Mouse (Mus musculus) testis, adult 2 months (tissue): Measurements from ENCODE around the gene Ugt1a7c. TPM values are rescaled to one million over a fixed set of nuclear protein-coding genes. Genes with fewer than 3 reads are reported as not detected.
"Not testable (repeated sequence)": the region's sequence is repeated elsewhere in the genome, so short reads cannot be mapped to it uniquely, and the experiment has no call there.

Experiments used
- H3K27ac ChIP-seq: fragments of 200-500 bp; 2 replicates; pipeline ENCODE4 v1.5.1; 2012; ENCODE audit warnings: low read depth, low read length; ENCODE audit not compliant: control insufficient read depth, insufficient read depth
- H3K27me3 ChIP-seq: fragments of 200-500 bp; 2 replicates; pipeline ENCODE4 v1.6.1; 2012; ENCODE audit warnings: mild to moderate bottlenecking, low read length, moderate library complexity; ENCODE audit not compliant: control insufficient read depth, insufficient read depth
- H3K36me3 ChIP-seq: fragments of 200-500 bp; 2 replicates; pipeline ENCODE4 v1.6.1; 2012; ENCODE audit warnings: mild to moderate bottlenecking, low read length; ENCODE audit not compliant: control insufficient read depth, insufficient read depth
- H3K4me1 ChIP-seq: fragments of 200-500 bp; 2 replicates; pipeline ENCODE4 v1.6.1; 2012; ENCODE audit warnings: low read length; ENCODE audit not compliant: control insufficient read depth, insufficient read depth
- H3K4me3 ChIP-seq: fragments of 200-500 bp; 2 replicates; pipeline ENCODE4 v1.5.1; 2012; ENCODE audit warnings: low read depth, mild to moderate bottlenecking, low read length, moderate library complexity, mixed read lengths; ENCODE audit not compliant: control insufficient read depth
- CTCF ChIP-seq: fragments of 200-500 bp; IDR thresholded peaks from 2 replicates; pipeline ENCODE4 v1.5.1; 2012; ENCODE audit warnings: low read depth, mild to moderate bottlenecking, inconsistent platforms, low read length, moderate library complexity; ENCODE audit not compliant: control insufficient read depth, insufficient read depth, insufficient replicate concordance
- POLR2A ChIP-seq: fragments of 200-500 bp; IDR thresholded peaks from 2 replicates; pipeline ENCODE4 v1.6.1; 2012; ENCODE audit warnings: low read depth, mild to moderate bottlenecking, inconsistent platforms, low read length, moderate library complexity; ENCODE audit not compliant: control insufficient read depth
- polyA plus RNA-seq: library from polyadenylated mRNA; depleted of rRNA; stranded (reverse); fragments of >200 nt; gene quantifications from 2 replicates; pipeline ENCODE4 v1.2.3, GENCODE M21; 2012

Ugt1a7c gene
- polyA plus RNA-seq, 1 experiment: 6.5 TPM

DNA sequence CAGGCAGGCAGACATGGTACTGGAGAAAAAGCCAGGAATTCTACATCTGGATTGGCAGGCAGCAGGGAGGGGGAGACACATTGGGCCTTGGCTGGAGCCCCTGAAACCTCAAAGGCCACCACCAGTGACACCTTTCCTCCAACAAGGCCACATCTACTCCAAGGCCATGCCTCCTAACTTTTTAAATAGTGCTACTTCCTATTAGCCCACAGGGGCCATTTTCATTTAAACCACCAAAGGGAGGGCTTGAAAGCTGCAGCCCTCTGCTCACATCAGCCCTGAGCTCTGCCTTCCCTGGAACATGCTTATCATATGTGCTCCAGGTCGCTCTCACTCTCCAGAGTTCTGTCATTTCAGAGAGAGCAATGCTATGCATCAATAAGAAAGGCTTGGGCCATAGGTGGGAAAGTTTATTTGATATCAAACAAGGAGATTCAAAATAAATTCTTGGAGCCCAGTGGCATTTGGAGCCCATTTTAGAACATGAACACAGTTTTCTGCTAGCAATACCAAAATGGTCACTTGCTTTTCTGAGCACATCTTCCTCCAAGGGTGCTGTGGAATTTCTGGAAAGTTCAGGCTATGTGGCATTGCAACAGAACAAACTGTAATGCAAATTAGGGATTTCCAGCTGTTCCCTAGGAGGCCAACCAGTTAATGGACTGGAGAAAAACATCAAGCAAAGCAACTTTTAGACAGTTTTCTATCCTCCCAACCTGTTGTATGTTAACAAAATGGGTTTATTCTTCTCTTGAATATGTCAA lies 10.0 kb downstream of the Ugt1a7c start:
- Histone ChIP-seq H3K4me1 (no peaks in the 10 kb centered on the region), H3K36me3 (no peaks in the 10 kb centered on the region), H3K27ac (no peak overlapping the region), H3K4me3 (no peak overlapping the region), H3K27me3 (no peaks in the 10 kb centered on the region)
- TF ChIP-seq POLR2A (no peak), CTCF (no peak)

- Histone ChIP-seq H3K27ac (no peak overlapping the region), H3K4me1 (no peaks in the 10 kb centered on the region), H3K4me3 (no peak overlapping the region), H3K36me3 (no peaks in the 10 kb centered on the region), H3K27me3 (no peaks in the 10 kb centered on the region)
- TF ChIP-seq POLR2A (no peak), CTCF (no peak)
These were observed 10.8 kb downstream of the Ugt1a7c start for GRCm38 (mm10) chr1:88105656-88106055.

- H3K27me3 ChIP-seq, H3K4me3 ChIP-seq, H3K4me1 ChIP-seq, H3K36me3 ChIP-seq, H3K27ac ChIP-seq: not testable (repeated sequence)
These were observed 14.2 kb downstream of the Ugt1a7c start for GRCm38 (mm10) chr1:88109027-88109557.

- H3K4me1 ChIP-seq, H3K27me3 ChIP-seq, H3K4me3 ChIP-seq, H3K27ac ChIP-seq, H3K36me3 ChIP-seq: not testable (repeated sequence)
These were observed 14.7 kb downstream of the Ugt1a7c start for GRCm38 (mm10) chr1:88109604-88110003.

DNA sequence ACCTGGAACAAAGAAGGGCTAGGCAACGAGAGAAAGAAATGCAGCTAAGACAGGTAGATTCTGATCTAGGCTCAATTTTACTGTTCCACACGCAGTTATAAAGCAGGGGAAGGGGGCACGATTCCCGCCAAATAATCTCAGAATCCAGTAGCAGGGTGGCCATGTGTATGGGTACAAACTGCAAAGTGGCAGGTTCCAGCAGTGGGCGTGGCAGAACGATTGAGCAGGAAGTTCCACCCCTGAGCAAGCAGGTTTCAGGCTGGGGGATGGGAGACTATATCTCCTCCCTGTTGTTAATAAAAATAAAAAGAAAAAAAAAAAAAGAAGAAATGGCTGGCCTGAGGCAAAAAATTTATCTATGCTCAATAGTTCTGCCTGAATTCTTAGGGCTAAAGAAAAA lies 17.9 kb downstream of the Ugt1a7c start:
- not testable (repeated sequence) for H3K4me1 ChIP-seq, H3K27me3 ChIP-seq, H3K4me3 ChIP-seq, H3K27ac ChIP-seq, H3K36me3 ChIP-seq

DNA sequence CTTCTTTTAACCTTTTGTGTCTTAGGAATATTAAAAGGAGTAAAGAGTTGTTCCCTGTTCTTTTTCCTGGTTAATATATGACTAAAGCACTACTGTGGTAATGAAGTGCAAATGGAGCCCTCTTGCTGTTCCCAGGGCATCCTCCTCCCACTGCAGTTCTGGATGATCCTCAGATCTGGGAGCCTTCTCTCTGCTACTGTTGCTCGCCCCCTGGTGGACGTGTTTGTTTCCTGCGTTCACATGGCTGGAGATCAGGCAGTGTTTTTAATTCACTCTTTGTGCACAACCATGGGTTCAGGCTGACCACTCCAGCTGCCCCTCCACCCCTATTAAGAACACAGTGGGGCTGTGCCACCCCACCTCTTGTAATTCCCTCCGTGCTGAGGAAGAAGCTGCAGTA lies 25.7 kb downstream of the Ugt1a7c start:
- not testable (repeated sequence) for H3K27me3 ChIP-seq, H3K4me1 ChIP-seq, H3K36me3 ChIP-seq, H3K4me3 ChIP-seq, H3K27ac ChIP-seq

DNA sequence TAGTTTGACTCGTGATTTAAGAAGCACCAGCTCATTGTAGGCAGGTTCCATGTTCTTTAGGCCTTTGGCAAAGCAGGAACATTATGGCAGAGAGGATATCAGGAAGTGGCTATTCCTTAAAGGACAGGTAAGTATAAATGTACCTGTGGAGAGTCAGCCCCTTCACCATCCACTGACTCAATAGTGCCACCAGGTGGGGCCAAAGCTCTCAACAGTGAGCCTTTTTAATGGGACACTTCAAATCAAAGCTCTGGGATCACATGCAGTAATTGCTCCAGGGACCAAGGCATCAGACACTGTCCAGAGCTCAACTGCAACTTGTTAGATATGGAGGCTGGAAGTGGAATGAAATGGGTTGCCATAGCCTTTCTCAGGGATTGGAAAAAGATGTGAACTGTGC lies 26.7 kb downstream of the Ugt1a7c start:
- H3K27ac ChIP-seq, H3K36me3 ChIP-seq: not testable (repeated sequence)

GRCm38 (mm10) chr1:88125827-88126360 lies 31.0 kb downstream of the Ugt1a7c start:
- H3K27me3 ChIP-seq, H3K4me1 ChIP-seq, H3K27ac ChIP-seq: not testable (repeated sequence)

More for the DNA sequence above, 26.7 kb downstream of the Ugt1a7c start:
- H3K4me1 ChIP-seq, H3K27me3 ChIP-seq, H3K4me3 ChIP-seq: not testable (repeated sequence)

GRCm38 (mm10) chr1:88129091-88129490 lies 34.2 kb downstream of the Ugt1a7c start:
- H3K27me3 ChIP-seq, H3K4me3 ChIP-seq, H3K36me3 ChIP-seq, H3K4me1 ChIP-seq: not testable (repeated sequence)
- H3K27ac ChIP-seq: 0 out of 2 replicates have a peak overlapping the region, but pooled peaks have one; percentile 21

More at GRCm38 (mm10) chr1:88125827-88126360, 31.0 kb downstream of the Ugt1a7c start:
- not testable (repeated sequence) for H3K4me3 ChIP-seq, H3K36me3 ChIP-seq

DNA sequence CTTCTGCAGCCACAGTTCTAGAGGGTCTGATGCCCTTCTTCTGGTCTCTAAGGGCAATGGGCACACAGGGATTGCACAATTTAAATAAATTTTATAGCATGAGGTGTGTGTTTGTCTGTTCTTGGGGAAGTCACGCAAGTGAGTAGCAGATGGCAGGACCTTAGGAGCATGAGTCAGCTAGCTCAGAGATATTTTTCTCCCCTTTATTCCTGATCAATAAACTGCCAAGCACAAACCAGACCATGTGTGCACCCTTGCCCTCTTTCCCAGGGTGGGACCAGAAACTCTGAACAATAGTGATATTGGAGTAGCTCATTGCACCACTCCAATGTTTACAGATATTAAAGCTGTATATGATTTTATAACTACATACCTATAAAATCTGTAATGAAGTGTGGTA lies 35.4 kb downstream of the Ugt1a7c start:
- not testable (repeated sequence) for H3K27ac ChIP-seq, H3K4me3 ChIP-seq, H3K36me3 ChIP-seq, H3K4me1 ChIP-seq, H3K27me3 ChIP-seq
